Mouse (Mus musculus) MEL (cell line): Measurements from ENCODE around the gene Commd3. TPM values are rescaled to one million over a fixed set of nuclear protein-coding genes. Genes with fewer than 3 reads are reported as not detected.

Source experiments
- DNase-seq: peaks from one replicate; pipeline ENCODE4 v3.0.0; 2011; ENCODE audit warnings: low read depth, low spot score
- H3K27ac ChIP-seq: 2 replicates; pipeline ENCODE4 v1.5.1; 2012; ENCODE audit warnings: low read depth, mild to moderate bottlenecking, control low read depth, low read length, moderate library complexity; ENCODE audit not compliant: control insufficient read depth
- H3K27me3 ChIP-seq, 2 experiments: fragments of 150-350 bp in 1 of 2; sonication (generic) in 1 of 2; 2 replicates each; pipeline ENCODE4 v1.6.1; 2012; ENCODE audit warnings: low read length in 2 of 2, mild to moderate bottlenecking in 2 of 2, improper control_type of control experiment in 1 of 2, moderate library complexity in 1 of 2; ENCODE audit not compliant: insufficient read depth in 2 of 2, control insufficient read depth in 1 of 2
- H3K36me3 ChIP-seq, 2 experiments: 2 replicates each; pipeline ENCODE4 v1.6.1; 2012 to 2014; ENCODE audit warnings: low read length in 2 of 2, improper control_type of control experiment in 1 of 2, inconsistent platforms in 1 of 2, mild to moderate bottlenecking in 1 of 2; ENCODE audit not compliant: insufficient read depth in 2 of 2, control insufficient read depth in 1 of 2
- H3K4me1 ChIP-seq, 2 experiments: fragments of 150-350 bp in 1 of 2; sonication (generic) in 1 of 2; 2 replicates each; pipeline ENCODE4 v1.6.1; 2012; ENCODE audit warnings: low read length in 2 of 2, improper control_type of control experiment in 1 of 2, mild to moderate bottlenecking in 1 of 2; ENCODE audit not compliant: insufficient read depth in 2 of 2, control insufficient read depth in 1 of 2
- H3K4me3 ChIP-seq, 2 experiments: fragments of 150-350 bp in 1 of 2; sonication (generic) in 1 of 2; 2 replicates each; pipeline ENCODE4 v1.5.1; 2012; ENCODE audit warnings: low read depth in 2 of 2, low read length in 2 of 2, mild to moderate bottlenecking in 2 of 2, moderate library complexity in 2 of 2, control low read depth in 1 of 2, improper control_type of control experiment in 1 of 2; ENCODE audit not compliant: control insufficient read depth in 1 of 2, insufficient read depth in 1 of 2
- H3K79me2 ChIP-seq: 2 replicates; pipeline ENCODE4 v1.6.1; 2012; ENCODE audit warnings: mild to moderate bottlenecking, low read length, moderate library complexity; ENCODE audit not compliant: control insufficient read depth, poor library complexity, insufficient read depth
- H3K9ac ChIP-seq: 2 replicates; pipeline ENCODE4 v1.6.1; 2012; ENCODE audit warnings: low read depth, mild to moderate bottlenecking, control low read depth, low read length, moderate library complexity; ENCODE audit not compliant: control insufficient read depth, poor library complexity, severe bottlenecking
- H3K9me3 ChIP-seq: fragments of 150-350 bp; sonication (generic); replicated peaks from 2 replicates; pipeline ENCODE4 v1.6.1; 2012; ENCODE audit warnings: mild to moderate bottlenecking, low read length, improper control_type of control experiment, moderate library complexity; ENCODE audit not compliant: insufficient read depth
- BHLHE40 ChIP-seq: IDR thresholded peaks from 2 replicates; pipeline ENCODE4 v1.6.1; 2012; ENCODE audit warnings: low read depth, mild to moderate bottlenecking, inconsistent platforms, low read length, improper control_type of control experiment, borderline replicate concordance
- CHD1 ChIP-seq: IDR thresholded peaks from 2 replicates; pipeline ENCODE4 v1.6.1; 2012; ENCODE audit warnings: low read depth, mild to moderate bottlenecking, inconsistent platforms, low read length, improper control_type of control experiment
- CHD2 ChIP-seq: IDR thresholded peaks from 2 replicates; pipeline ENCODE4 v1.6.1; 2011; ENCODE audit warnings: low read length, improper control_type of control experiment
- GATA1 ChIP-seq: IDR thresholded peaks from 2 replicates; pipeline ENCODE4 v1.6.1; 2011; ENCODE audit warnings: low read depth, low read length, improper control_type of control experiment
- HCFC1 ChIP-seq: IDR thresholded peaks from 2 replicates; pipeline ENCODE4 v1.6.1; 2012; ENCODE audit warnings: low read depth, mild to moderate bottlenecking, inconsistent platforms, low read length, improper control_type of control experiment, moderate library complexity
- MEF2A ChIP-seq: IDR thresholded peaks from 2 replicates; pipeline ENCODE4 v1.6.1; 2014; ENCODE audit warnings: low read depth, mild to moderate bottlenecking, inconsistent platforms, low read length, improper control_type of control experiment; ENCODE audit not compliant: poor library complexity, insufficient replicate concordance, severe bottlenecking; ENCODE audit errors: extremely low read depth
- MXI1 ChIP-seq: IDR thresholded peaks from 2 replicates; pipeline ENCODE4 v1.6.1; 2011; ENCODE audit warnings: mild to moderate bottlenecking, low read depth, low read length, improper control_type of control experiment
- POLR2AphosphoS2 ChIP-seq: IDR thresholded peaks from 2 replicates; pipeline ENCODE4 v1.6.1; 2011; ENCODE audit warnings: low read length, improper control_type of control experiment
- POLR2AphosphoS5 ChIP-seq: IDR thresholded peaks from 2 replicates; pipeline ENCODE4 v1.6.1; 2012; ENCODE audit warnings: low read depth, borderline replicate concordance, mild to moderate bottlenecking, inconsistent platforms, low read length, moderate library complexity, mixed read lengths
- RAD21 ChIP-seq: IDR thresholded peaks from 2 replicates; pipeline ENCODE4 v1.6.1; 2011; ENCODE audit warnings: mild to moderate bottlenecking, low read depth, low read length, improper control_type of control experiment
- RCOR1 ChIP-seq: IDR thresholded peaks from 2 replicates; pipeline ENCODE4 v1.6.1; 2012; ENCODE audit warnings: low read depth, mild to moderate bottlenecking, inconsistent platforms, low read length, improper control_type of control experiment
- TCF12 ChIP-seq: IDR thresholded peaks from 2 replicates; pipeline ENCODE4 v1.6.1; 2014; ENCODE audit warnings: low read depth, mild to moderate bottlenecking, inconsistent platforms, low read length, improper control_type of control experiment, moderate library complexity
- UBTF ChIP-seq: IDR thresholded peaks from 2 replicates; pipeline ENCODE4 v1.6.1; 2012; ENCODE audit warnings: low read depth, mild to moderate bottlenecking, inconsistent platforms, low read length, improper control_type of control experiment, moderate library complexity, borderline replicate concordance; ENCODE audit not compliant: insufficient read depth
- USF1 ChIP-seq: IDR thresholded peaks from 2 replicates; pipeline ENCODE4 v1.6.1; 2014; ENCODE audit warnings: low read depth, mild to moderate bottlenecking, inconsistent platforms, low read length, improper control_type of control experiment, moderate library complexity
- USF2 ChIP-seq, 2 experiments: IDR thresholded peaks; 2 replicates each; pipeline ENCODE4 v1.6.1; 2011 to 2012; ENCODE audit warnings: improper control_type of control experiment in 2 of 2, low read length in 2 of 2, borderline replicate concordance in 1 of 2, inconsistent platforms in 1 of 2, low read depth in 1 of 2, mild to moderate bottlenecking in 1 of 2; ENCODE audit not compliant: insufficient read depth in 1 of 2
- polyA plus RNA-seq, 2 experiments: library from polyadenylated mRNA; stranded (reverse) in 1 of 2; unstranded in 1 of 2; fragments of >175 nt in 1 of 2; fragments of >200 nt in 1 of 2; gene quantifications; 2 replicates each; pipeline versions ENCODE4 v1.2.1 to v1.2.4; 2012; ENCODE audit warnings: low replicate concordance in 2 of 2, low read depth in 1 of 2; ENCODE audit not compliant: insufficient read length in 2 of 2, insufficient read depth in 1 of 2, missing spikeins in 1 of 2
- total RNA-seq: library from RNA; depleted of rRNA; stranded (reverse); fragments of 300-350 nt; gene quantifications from 2 replicates; pipeline ENCODE4 v1.2.3, GENCODE M21; 2012

Commd3 gene
- total and polyA plus RNA-seq, 3 experiments, result 47.0 to 70.7 TPM; not detected in 1

GRCm38 (mm10) chr2:18687671-18688170 lies 15.5 kb downstream of the Commd3 start:
- TF ChIP-seq USF2 (IDR thresholded peaks at IDR 0.05; ENCODE audit: borderline replicate concordance in 1 of 2, insufficient read depth in 1 of 2, low read depth in 1 of 2, low read length in 2 of 2), result no peak
- no peak for TF ChIP-seq UBTF
- no peak for TF ChIP-seq MXI1
- no peak for TF ChIP-seq MEF2A
- TF ChIP-seq USF1, result no peak
- no peak for TF ChIP-seq HCFC1
- TF ChIP-seq TCF12, result no peak
- no peak for TF ChIP-seq CHD2
- TF ChIP-seq POLR2AphosphoS2, result no peak
- no peak for TF ChIP-seq BHLHE40
- TF ChIP-seq GATA1, result no peak
- TF ChIP-seq POLR2AphosphoS5, result no peak
- TF ChIP-seq, all 39 proteins: peak for 0
- no peak overlapping the region for H3K27ac ChIP-seq
- H3K79me2 ChIP-seq, result no peaks in the 10 kb centered on the region
- H3K9me3 ChIP-seq, result no peaks in the 10 kb centered on the region
- H3K27me3 ChIP-seq, result peaks cover 1 to 5% of the 10 kb centered on the region in 2 experiments; a peak in 3 of 4 replicates
- H3K9ac ChIP-seq, result no peak overlapping the region
- no peak overlapping the region for H3K4me3 ChIP-seq
- no peaks in the 10 kb centered on the region for H3K4me1 ChIP-seq
- no peak for DNase-seq
- H3K36me3 ChIP-seq, result peaks cover 0 to 4% of the 10 kb centered on the region in 2 experiments; a peak in 2 of 4 replicates

GRCm38 (mm10) chr2:18688286-18688685 lies 16.1 kb downstream of the Commd3 start:
- Histone ChIP-seq H3K27me3 (peaks cover 1 to 5% of the 10 kb centered on the region in 2 experiments; a peak in 3 of 4 replicates), H3K4me3 (no peak overlapping the region), H3K9me3 (no peaks in the 10 kb centered on the region), H3K9ac (no peak overlapping the region), H3K27ac (no peak overlapping the region), H3K79me2 (no peaks in the 10 kb centered on the region), H3K36me3 (peaks cover 0 to 2% of the 10 kb centered on the region in 2 experiments; a peak in 3 of 4 replicates), H3K4me1 (no peaks in the 10 kb centered on the region)
- TF ChIP-seq CHD1 (no peak), RCOR1 (no peak), RAD21 (no peak)
- no peak for DNase-seq
